Mouse (Mus musculus) kidney, adult 10 weeks (tissue): Measurements from ENCODE around the gene Hist1h1d. TPM values are rescaled to one million over a fixed set of nuclear protein-coding genes. Genes with fewer than 3 reads are reported as not detected.

Experiments used
- polyA plus RNA-seq: library from polyadenylated mRNA; stranded (reverse); fragments of 350-450 nt; fragmentation: Illumina TruSeq; extraction: RNeasy Lipid Tissue Mini Kit (QIAGEN cat#74804); gene quantifications from one replicate; pipeline ENCODE4 v1.2.3, GENCODE M21; 2014; ENCODE audit warnings: low read depth, low replicate concordance

Gene Hist1h1d
- polyA plus RNA-seq: 3.8 TPM

GRCm38 (mm10) chr13:23552962-23553361 is at the start of gene Hist1h1d:
Gene Hist1h1d (plus strand): TSS chr13:23553262.

GRCm38 (mm10) chr13:23530901-23531875 is 21.9 kb upstream of the Hist1h1d start, which contains the start of gene Hist1h4h:
Gene Hist1h4h (plus strand): TSS chr13:23531050.

GRCm38 (mm10) chr13:23533560-23534367 is 19.3 kb upstream of the Hist1h1d start, which contains the start of gene Hist1h2af:
Gene Hist1h2af (plus strand): TSS chr13:23533906.

GRCm38 (mm10) chr13:23535137-23536075 is 17.7 kb upstream of the Hist1h1d start, which contains the start of gene Hist1h3g:
Gene Hist1h3g (plus strand): TSS chr13:23535422.

GRCm38 (mm10) chr13:23542999-23543607 is 10.0 kb upstream of the Hist1h1d start, which contains the start of gene Hist1h2bh:
Gene Hist1h2bh (minus strand): TSS chr13:23543392.

GRCm38 (mm10) chr13:23543965-23544786 is 8.9 kb upstream of the Hist1h1d start, which contains the start of gene Hist1h3f:
Gene Hist1h3f (plus strand): TSS chr13:23544052.

GRCm38 (mm10) chr13:23551146-23551834 is 1.8 kb upstream of the Hist1h1d start, which contains the start of gene Hist1h4f:
Gene Hist1h4f (minus strand): TSS chr13:23551648.

GRCm38 (mm10) chr13:23561883-23562659 is 9.0 kb downstream of the Hist1h1d start, which contains the start of gene Hist1h3e:
Gene Hist1h3e (minus strand): TSS chr13:23562369.

GRCm38 (mm10) chr13:23571022-23571503 is 18.0 kb downstream of the Hist1h1d start, which contains the start of the genes Hist1h2ae and Hist1h2bg:
Gene Hist1h2ae (minus strand): TSS chr13:23571220.
Gene Hist1h2bg (plus strand): TSS chr13:23571396.

GRCm38 (mm10) chr13:23573898-23574524 is 20.9 kb downstream of the Hist1h1d start, which contains the start of the genes Hist1h2bf and Hist1h2ad:
Gene Hist1h2bf (minus strand): TSS chr13:23574196.
Gene Hist1h2ad (plus strand): TSS chr13:23574381.

GRCm38 (mm10) chr13:23575271-23575851 is 22.3 kb downstream of the Hist1h1d start, which contains the start of gene Hist1h3d:
Gene Hist1h3d (plus strand): TSS chr13:23575763.

GRCm38 (mm10) chr13:23581408-23582218 is 28.6 kb downstream of the Hist1h1d start, which contains the start of gene Hist1h4d:
Gene Hist1h4d (plus strand): TSS chr13:23581598.

